Mouse (Mus musculus): ENCODE results near the gene Ptdss2.

DNA sequence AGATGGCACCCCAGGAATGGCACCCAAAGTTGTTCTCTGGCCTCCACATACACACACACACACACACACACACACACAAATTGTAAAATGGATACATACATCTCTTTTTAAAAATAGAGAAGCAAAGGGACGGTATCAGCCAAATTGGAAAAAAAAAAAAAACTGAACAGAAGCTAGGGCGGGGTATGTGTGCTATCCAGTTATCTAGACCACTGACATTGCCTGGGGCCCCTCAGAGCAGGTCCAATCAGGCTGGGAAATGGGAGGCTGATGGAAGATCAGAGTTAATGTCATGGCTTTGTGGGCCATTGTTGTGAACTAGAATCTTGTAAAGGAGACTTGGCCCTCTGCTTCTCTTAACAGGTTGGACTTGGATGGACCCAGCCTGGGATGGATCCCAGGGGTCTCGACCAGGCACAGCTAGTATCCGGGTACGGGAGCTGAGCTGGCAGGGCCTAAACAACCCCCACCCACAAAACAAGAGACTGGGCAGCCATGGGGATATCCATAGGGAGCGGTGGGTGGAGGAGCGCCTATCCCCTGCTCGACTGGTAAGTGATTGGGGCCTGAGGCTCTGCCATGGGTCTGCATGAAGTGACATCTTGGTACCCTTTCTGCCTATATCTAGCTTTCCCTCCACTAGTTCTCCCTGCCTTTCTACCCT lies 74.6 kb downstream of the Ptdss2 start:
- TF ChIP-seq CTCF (conservative IDR thresholded peaks at IDR 0.05; ENCODE audit: low read length) (no peak), POU5F1 (IDR thresholded peaks at IDR 0.05; ENCODE audit: borderline replicate concordance, low read length) (no peak), NANOG (IDR thresholded peaks at IDR 0.05; ENCODE audit: borderline replicate concordance, low read length) (no peak)

All from E14TG2a.4 (cell line).